Mouse (Mus musculus): ENCODE data around the gene Exph5.

- no peak for TF ChIP-seq CTCF (IDR thresholded peaks at IDR 0.05; ENCODE audit: low read depth, low read length)
- no peak for TF ChIP-seq GATA1 (IDR thresholded peaks at IDR 0.05; ENCODE audit: borderline replicate concordance, low read length)
- TF ChIP-seq TAL1 (conservative IDR thresholded peaks at IDR 0.05; ENCODE audit: low read depth, low read length) = no peak
- no peak for TF ChIP-seq POLR2AphosphoS5 (IDR thresholded peaks at IDR 0.05; ENCODE audit: insufficient replicate concordance, low read depth, low read length)
Measured at GRCm38 (mm10) chr9:53398388-53398700, 96.9 kb downstream of the Exph5 start.
